Mouse (Mus musculus) common myeloid progenitor, adult 5-6 weeks (primary cell): ENCODE data around the gene Rhox3f. TPM values are rescaled to one million over a fixed set of nuclear protein-coding genes. Genes with fewer than 3 reads are reported as not detected.
"Not testable (repeated sequence)": the region's sequence is repeated elsewhere in the genome, so short reads cannot be mapped to it uniquely, and the experiment has no call there.

Experiments used
- ATAC-seq: replicated peaks from 2 replicates; pipeline ENCODE4 v1.8.0; 2016; ENCODE audit warnings: low read depth, mild to moderate bottlenecking, moderate TSS enrichment, inconsistent platforms; ENCODE audit not compliant: poor library complexity, severe bottlenecking
- total RNA-seq: library from RNA; stranded (forward); fragments of 200-1000, 187-1606 nt; gene quantifications from 2 replicates; pipeline ENCODE4 v1.2.3, GENCODE M21; 2017

Gene Rhox3f
- not detected in 2 replicates for total RNA-seq

DNA sequence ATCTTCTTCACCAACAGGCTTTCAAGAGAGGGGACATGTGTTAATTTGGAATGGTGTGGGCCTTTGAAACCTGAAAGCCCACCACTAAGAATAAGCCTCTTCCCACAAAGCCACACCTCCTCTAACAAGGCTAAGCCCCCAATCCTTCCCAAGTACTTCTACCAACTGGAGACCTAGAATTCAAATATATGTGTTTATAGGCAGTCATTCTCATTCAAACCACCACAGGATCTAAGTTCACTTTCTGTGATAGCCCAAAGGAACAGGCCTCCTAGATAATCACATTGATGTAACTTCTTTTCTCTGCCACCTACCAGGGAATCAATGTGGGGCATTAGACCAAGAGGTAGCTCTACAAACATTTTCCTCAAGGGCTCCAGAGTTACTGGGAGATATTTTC is at the start of gene Rhox3f:
Gene Rhox3f, plus strand, starts transcription at position 301 of the 400 bp plus-strand sequence.
- ATAC-seq = not testable (repeated sequence)

DNA sequence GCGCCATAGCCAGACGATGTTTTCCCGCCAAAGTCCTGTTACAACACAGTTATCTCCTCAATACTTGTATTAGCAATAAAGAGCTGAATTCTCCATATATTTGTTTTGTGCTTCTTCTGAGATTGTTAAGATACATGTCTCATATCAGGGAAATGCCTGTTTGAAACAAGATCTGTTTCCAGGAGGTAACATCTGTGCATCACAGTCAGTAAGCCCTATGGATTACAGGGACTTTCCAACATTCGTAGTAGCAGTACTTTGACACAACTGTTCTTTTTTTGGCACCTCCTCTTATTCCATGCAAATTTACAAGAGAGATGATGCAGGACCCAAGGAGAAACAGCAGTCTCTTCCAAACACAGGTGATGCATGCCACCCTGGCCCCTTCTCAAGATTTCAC is 39.1 kb upstream of the Rhox3f start, which contains the start of gene Rhox3e:
Gene Rhox3e, plus strand, starts transcription at position 301 of the 400 bp plus-strand sequence.
- not testable (repeated sequence) for ATAC-seq

- ATAC-seq = not testable (repeated sequence)
Measured at GRCm38 (mm10) chrX:37557112-37557511, 23.7 kb upstream of the Rhox3f start, which contains the start of gene Rhox4e. Gene Rhox4e (plus strand): TSS chrX:37557412.

DNA sequence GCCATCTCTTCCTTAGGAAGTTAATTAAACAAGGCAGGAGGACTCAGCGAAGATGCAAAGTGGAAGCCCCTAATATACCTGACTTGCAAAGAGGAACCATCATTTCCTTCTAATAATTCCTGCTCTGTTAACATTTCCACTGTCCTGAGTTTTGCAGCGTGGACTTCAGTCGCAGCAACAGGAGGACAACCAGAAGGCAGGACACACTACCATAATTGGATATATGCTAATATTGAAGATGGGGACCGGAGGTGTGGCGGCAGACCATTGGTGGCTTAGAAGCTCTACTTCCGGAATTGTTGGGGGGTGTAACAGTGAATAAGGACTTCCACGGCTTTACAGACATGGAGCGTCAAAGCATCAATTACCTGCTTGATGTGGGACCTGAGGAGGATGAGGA is 9.7 kb upstream of the Rhox3f start, which contains the start of gene Rhox2f:
Gene Rhox2f, plus strand, starts transcription at position 301 of the 400 bp plus-strand sequence.
- ATAC-seq = not testable (repeated sequence)

DNA sequence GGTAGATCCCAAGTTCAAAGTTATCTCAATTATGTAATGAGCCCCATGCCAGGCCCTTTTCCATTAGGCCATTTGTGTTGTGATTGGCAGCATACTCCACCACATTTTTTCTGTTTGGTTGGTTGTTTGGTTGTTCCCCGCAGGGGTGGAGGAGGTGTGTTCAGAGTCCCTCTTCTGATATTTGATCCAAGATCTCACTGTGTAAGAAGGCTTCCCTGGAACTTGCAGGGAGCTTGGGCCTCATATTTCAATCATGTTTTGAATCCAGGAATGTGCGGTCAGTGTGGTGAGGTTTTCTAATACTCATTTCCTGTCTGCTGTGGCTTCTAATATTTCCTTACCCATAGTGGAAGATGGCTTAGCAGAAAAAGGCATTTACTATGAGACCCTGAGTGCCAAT is 8.2 kb upstream of the Rhox3f start:
- not testable (repeated sequence) for ATAC-seq

- ATAC-seq = not testable (repeated sequence)
Measured at GRCm38 (mm10) chrX:37607604-37608003, 26.8 kb downstream of the Rhox3f start, which contains the start of gene Rhox4f. Gene Rhox4f (minus strand): TSS chrX:37607704.

DNA sequence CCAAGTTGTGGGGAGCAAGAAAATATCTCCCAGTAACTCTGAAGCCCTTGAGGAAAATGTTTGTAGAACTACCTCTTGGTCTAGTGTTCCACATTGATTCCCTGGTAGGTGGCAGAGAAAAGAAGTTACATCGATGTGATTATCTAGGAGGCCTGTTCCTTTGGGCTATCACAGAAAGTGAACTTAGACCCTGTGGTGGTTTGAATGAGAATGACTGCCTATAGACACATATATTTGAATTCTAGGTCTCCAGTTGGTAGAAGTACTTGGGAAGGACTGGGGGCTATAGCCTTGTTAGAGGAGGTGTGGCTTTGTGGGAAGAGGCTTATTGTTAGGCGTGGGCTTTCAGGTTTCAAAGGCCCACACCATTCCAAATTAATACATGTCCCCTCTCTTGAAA is 47.7 kb downstream of the Rhox3f start, which contains the start of gene Rhox3g:
Gene Rhox3g, minus strand, starts transcription at position 101 of the 400 bp plus-strand sequence.
- ATAC-seq = not testable (repeated sequence)

Other genes with a start within 250 kb of the Rhox3f start
- not detected in 2 replicates for gene Rhox3a2, start 201.0 kb upstream of the Rhox3f start, total RNA-seq
- gene Rhox4a2, start 190.1 kb upstream of the Rhox3f start, total RNA-seq = not detected in 2 replicates
- not detected in 2 replicates for gene Rhox2b, start 168.9 kb upstream of the Rhox3f start, total RNA-seq
- gene Rhox4b, start 148.5 kb upstream of the Rhox3f start, total RNA-seq = not detected in 2 replicates
- gene Rhox2c, start 127.3 kb upstream of the Rhox3f start, total RNA-seq = not detected in 2 replicates
- not detected in 2 replicates for gene Rhox3c, start 122.4 kb upstream of the Rhox3f start, total RNA-seq
- gene Rhox4c, start 100.7 kb upstream of the Rhox3f start, total RNA-seq = not detected in 2 replicates
- not detected in 2 replicates for gene Rhox2d, start 87.6 kb upstream of the Rhox3f start, total RNA-seq
- not detected in 2 replicates for gene Rhox4d, start 66.6 kb upstream of the Rhox3f start, total RNA-seq
- not detected in 2 replicates for gene Rhox2e, start 50.5 kb upstream of the Rhox3f start, total RNA-seq
- not detected in 2 replicates for gene Rhox3e, start 39.0 kb upstream of the Rhox3f start, total RNA-seq
- not detected in 2 replicates for gene Rhox4e, start 23.6 kb upstream of the Rhox3f start, total RNA-seq
- gene Rhox2f, start 9.6 kb upstream of the Rhox3f start, total RNA-seq = not detected in 2 replicates
- gene Rhox4f, start 26.7 kb downstream of the Rhox3f start, total RNA-seq = not detected in 2 replicates
- not detected in 2 replicates for gene Rhox3g, start 47.6 kb downstream of the Rhox3f start, total RNA-seq
- gene Rhox2g, start 62.5 kb downstream of the Rhox3f start, total RNA-seq = not detected in 2 replicates
- gene Rhox4g, start 70.3 kb downstream of the Rhox3f start, total RNA-seq = not detected in 2 replicates
- not detected in 2 replicates for gene Rhox3h, start 87.8 kb downstream of the Rhox3f start, total RNA-seq
- gene Rhox2h, start 92.3 kb downstream of the Rhox3f start, total RNA-seq = not detected in 2 replicates
- not detected in 2 replicates for gene Rhox5, start 223.8 kb downstream of the Rhox3f start, total RNA-seq
- gene Rhox6, start 245.9 kb downstream of the Rhox3f start, total RNA-seq = not detected in 2 replicates